Mouse (Mus musculus): ENCODE measurements around the gene Cmip. TPM values are rescaled to one million over a fixed set of nuclear protein-coding genes. Genes with fewer than 3 reads are reported as not detected.

Cmip gene
- polyA plus RNA-seq, 1 experiment, result 38.4 TPM

DNA sequence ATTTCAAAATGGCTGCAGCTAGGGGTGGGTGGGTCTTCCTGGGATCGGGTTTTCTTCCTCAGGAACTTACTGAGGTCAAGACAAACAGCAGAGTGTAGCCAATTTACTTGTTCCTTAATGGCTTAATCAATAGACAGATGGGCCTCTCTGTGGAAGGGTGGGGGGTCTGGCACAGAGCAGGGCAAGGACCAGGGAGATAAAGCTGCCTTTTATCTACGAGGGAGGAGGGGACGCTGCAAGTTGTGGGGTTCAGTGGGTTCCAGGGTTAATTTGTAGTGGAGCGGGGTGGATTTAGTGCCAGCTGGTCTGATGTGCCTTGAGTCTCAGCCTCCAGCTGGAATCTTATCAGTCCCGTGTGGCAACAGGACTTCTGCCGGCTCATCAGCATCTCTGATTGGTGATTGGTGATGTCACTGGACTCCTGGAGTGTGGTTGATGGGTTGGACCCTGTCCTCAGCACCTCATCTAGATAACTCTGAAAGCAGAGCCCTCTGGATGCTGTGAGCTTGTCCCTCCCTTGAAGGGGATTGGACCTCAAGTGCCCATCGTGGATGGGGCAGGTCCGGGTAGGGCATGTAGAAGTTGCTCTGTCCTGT, 65.9 kb downstream of the Cmip start:
- no peak for DNase-seq (ENCODE audit: low read depth)

DNA sequence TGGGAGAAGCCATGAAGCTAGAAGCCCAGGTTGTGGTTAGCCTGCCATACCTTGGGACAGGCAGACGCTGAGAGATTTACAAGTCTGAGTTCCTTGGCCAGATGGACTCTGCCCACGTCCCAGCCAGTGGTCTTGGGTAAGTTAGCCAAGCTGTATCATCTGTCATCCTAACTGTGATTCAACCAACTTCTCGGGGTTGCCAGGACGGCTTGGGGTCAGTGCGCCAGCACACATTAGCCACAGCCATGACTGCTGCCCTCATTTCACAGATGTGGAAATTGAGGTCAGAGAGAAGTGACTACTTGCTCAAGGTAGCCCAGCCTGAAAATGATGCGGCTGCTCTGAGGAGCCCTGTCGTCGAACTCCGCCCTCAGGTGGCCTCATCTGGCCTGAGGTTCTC, 68.0 kb downstream of the Cmip start:
- no peak for DNase-seq (ENCODE audit: low read depth)

DNA sequence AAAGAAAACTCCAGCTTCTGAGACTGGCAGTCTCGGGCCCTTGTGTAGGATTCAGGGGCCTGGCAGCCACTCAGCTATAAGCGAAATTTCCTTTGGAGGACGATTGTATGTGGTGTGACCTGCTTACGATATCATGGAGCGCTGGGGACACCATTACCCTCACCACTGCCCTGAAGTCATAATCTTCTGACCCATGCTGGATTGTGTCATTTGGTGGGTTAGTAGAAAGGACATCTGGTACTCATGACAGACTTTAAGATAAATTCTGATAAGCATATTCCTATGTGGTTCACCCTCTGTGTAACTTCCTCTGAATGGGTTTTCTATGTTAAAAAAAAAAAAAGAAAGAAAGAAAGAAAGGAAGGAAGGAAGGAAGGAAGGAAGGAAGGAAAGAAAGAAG, 69.9 kb downstream of the Cmip start:
- no peak for DNase-seq (ENCODE audit: low read depth)

DNA sequence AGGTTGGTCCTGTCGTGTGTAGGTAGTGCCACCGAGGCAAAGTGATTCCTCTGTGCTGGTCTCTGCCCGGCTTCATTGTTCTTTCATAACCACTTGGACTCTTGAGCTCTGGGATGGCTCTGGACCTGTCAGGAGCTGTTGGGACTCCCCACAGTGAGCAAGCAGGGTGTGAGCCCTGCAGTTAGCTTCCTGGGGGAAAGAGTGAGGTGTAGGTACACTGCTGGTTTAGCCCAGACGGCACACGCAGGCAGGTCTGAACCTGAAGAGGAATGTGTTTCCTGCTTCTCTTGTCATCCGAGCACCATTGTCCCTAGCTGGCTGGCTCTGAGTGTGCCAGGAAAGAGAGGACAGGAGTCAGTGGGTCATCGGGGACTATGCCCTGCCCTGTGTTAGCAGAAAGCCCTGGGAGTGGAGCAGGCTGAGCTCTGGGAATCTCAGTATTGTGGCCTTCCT, 70.5 kb downstream of the Cmip start:
- DNase-seq (ENCODE audit: low read depth), result peak; percentile 84

DNA sequence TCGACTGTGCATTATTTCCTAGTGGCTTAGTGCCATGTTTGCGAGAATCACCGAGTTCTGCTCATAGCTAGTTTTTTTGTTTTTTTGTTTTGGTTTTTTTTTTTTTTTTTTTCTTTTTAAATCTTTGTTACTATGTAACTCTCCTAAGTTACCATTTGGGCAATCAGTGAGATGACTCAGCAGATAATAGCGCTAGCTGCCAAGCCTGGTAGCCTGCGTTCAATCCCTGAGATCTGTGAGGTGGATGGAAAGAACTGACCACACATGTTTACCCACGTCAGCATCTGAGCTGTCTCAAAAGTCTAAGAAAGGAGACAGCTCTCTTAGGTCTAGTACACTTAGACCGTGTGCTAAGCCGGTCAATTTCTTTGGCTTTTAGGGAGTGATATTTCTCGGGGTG, 71.9 kb downstream of the Cmip start:
- no peak for DNase-seq (ENCODE audit: low read depth)

DNA sequence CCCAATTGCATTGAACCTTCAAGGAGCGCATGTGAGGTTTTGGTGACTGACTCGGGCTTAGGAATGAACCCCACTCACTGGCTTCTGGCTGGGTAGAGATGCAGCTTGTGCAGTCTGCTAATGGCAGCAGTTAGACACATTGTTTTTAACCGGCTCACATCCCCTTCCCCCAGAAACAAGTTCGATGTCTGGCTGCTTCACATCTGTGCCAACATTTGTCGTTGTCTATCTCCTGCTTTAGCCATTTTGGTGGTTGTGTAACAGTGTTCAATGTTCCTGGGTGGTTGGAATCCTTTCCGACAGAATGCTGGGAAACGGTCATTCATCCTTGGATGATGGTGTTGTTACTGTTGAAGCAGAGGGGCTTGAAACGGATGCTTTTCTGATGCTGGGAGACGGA, 72.3 kb downstream of the Cmip start:
- DNase-seq (ENCODE audit: low read depth), result no peak

DNA sequence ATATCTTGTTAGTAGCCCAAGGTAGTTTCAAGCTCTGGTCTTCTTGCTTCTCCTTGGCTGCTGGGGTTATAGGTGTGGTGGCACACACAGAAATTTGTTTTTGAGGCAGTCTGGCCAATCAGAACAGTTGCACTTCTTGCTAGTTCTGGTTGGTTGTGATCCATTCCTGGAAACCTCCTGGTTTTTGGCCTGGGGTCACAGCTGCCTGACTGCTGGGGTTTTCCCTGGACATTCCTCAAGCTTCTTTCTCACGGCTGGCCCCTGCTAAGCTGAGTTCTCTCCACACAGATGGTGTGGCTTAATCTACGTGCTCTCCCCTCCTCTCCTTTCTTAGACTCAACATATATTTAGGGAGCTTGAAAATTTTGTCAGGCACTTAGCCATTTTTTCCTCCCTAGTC, 73.0 kb downstream of the Cmip start:
- DNase-seq (ENCODE audit: low read depth), result no peak

DNA sequence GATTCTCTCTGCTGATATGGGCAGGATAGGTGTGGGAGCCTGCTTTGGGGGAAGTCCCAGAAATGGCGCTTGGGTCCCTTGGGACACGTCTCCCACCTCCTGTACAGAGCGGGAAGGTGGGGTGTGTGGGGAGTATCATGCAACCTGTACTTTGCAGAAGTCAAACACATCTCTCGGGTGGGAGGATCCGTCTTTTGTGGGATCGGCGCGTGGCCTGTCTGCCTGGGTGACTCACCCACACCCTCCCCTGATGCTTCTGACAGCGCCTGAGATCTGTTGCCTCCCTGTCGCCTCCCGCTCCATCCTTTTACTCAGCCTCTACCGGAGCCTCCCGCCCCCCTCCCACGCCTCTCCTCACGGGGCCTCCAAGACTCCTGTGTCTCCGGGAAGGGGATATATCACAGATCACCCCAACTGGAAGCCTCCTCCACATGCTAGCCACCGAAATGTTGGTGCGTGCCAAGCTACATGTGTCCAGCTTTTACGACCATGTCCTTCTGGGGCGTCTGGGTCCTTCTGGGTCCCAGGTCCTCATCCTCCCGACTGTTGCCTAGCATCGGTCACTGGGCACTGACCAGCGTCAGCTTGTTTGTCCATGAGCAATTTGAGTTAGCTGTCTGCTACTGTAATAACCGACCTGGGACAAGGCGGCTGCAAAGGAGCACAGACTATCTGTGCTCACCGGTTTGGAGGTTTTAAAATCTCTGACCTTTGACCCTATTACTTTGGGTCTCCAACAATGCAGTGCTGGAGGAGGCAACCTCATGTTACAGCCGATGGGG, 75.6 kb downstream of the Cmip start:
- no peak for DNase-seq (ENCODE audit: low read depth)

DNA sequence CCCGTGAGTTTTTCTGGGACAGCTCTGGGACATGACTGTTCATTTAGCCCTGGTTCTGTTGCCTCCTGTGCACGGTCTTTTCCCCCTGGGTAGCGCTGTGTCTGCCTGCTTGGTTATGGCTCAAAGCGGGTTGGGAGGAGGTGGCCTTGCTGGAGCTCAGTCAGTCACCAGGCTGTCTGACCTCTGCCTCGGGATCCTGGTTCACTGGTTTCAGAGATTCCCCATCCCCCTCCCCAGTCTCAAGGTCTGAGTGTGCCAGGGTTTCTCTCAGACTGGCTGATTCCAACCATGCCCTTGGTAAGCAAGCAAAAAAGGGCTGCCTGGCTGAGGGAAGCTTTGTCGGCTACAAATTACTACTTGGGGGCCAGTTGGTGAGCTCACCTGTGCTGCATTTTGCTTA, 76.8 kb downstream of the Cmip start:
- no peak for DNase-seq (ENCODE audit: low read depth)

DNA sequence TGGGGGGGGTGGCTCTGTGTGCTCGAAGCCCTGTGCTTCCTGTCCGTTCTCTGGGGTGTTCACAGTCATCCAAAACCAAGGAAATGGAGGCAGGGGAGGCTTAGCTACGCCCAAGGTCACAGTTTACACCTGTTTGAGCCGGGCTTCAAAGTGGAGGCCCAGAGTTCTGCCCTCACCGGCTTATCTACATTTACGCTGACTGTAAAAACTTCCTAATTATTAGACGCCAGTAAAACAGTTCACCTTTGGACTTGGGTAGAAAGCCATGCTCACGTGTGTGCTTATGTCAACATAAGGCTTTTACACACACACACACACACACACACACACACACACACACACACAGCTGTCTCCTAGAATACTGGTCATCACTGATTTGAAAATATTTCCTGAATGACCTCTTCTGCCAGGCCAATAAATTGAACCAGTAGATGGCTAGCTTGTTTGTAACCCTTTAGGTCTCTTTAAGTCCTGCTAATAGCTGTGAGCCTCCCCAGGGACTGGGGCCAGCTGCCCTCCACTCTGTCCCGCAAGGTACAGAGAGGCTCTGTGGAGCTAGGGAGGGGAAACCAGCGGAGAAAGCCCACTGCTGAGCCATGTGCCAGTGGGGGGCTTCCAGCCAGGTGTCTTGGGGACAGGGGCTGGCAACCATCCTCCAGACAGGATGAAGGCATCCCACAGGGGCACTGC, 77.3 kb downstream of the Cmip start:
- no peak for DNase-seq (ENCODE audit: low read depth)

DNA sequence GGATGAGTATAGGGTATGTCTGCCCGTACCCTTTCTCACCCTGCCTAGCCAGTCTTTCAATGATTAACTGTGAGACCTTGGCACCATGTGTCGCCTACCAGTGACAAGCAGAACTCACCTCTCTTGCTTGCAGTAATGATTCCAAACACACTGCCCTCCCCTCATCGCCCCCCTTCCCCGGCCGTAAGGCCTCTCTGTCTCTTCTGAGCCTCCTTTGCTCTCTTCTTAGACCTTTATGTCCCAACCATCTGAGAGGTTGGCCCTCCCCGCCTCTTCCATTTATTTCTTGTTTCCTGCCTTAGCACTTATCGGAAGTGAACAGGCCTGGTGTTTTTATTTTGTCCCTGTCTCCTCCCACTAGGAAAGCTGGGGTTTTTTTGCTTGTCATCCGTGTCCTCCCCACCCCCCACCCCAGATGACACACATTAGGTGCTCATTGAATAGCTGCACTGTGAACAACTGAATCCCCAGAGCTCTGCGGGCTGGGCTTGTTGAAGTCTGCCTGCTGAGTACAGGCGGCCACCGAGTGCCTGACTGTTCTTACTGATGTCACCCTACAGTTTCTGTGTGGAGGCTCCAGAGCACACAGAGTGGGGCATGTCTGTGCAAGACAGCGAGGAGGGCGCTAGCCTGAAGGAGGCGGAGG, 78.0 kb downstream of the Cmip start:
- no peak for DNase-seq (ENCODE audit: low read depth)

DNA sequence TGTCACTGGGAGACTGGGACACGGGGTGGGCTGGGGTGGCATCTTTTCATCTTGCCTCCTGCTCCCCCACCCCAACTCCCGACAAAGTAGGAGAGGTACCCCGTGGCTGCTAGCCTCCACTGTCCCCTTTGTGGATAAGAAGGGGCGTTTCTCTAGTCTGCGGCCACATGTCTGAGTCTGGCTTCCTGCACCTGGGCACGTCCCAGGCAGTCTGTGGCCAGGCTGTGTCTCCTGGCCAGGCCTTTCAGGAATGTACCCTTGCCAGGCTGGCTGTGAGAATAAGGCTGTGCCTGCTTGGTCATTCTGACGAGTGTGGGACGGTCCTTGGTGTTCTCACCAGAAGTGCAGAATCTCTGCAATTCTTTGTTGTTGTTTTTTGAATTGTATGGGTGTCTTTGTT, 78.6 kb downstream of the Cmip start:
- no peak for DNase-seq (ENCODE audit: low read depth)

DNA sequence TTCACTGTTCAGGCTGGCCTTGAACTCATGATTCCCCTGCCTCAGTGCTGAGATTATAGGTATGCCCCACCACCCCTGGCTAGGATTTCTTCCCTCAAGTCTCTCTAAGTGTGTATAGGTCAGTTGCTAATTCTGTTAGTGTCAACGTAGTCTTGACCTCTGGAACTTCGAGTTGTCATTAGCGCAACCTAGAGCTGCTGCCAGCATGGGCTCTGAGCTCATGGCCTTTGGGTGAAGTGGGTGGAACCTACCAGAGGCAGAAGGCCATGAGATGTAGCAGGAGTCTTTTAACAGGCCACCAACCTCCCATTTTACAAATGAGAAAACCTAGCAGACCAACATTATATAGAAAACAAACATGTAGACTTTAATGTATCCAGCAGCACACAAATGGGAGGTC, 80.3 kb downstream of the Cmip start:
- DNase-seq (ENCODE audit: low read depth), result no peak

DNA sequence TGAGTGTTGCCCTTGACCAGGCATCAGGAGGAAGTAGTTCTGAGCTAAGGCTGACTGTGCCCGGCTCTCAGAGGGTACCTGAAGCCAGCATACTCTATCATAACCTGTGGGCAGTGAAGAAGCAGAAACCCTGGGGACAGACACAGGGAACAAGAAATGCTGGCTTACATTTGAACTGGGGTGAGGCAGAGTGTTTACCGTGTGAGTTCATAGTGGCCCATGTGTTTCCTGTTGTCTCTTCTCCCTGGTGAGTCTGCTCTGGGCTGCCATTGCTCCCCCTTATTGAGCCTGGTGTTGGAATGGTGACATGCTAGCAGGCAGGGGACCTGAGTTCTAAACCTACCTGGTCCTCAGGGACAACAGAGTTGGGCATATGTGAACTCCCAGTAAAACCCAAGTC, 81.8 kb downstream of the Cmip start:
- no peak for DNase-seq (ENCODE audit: low read depth)

DNA sequence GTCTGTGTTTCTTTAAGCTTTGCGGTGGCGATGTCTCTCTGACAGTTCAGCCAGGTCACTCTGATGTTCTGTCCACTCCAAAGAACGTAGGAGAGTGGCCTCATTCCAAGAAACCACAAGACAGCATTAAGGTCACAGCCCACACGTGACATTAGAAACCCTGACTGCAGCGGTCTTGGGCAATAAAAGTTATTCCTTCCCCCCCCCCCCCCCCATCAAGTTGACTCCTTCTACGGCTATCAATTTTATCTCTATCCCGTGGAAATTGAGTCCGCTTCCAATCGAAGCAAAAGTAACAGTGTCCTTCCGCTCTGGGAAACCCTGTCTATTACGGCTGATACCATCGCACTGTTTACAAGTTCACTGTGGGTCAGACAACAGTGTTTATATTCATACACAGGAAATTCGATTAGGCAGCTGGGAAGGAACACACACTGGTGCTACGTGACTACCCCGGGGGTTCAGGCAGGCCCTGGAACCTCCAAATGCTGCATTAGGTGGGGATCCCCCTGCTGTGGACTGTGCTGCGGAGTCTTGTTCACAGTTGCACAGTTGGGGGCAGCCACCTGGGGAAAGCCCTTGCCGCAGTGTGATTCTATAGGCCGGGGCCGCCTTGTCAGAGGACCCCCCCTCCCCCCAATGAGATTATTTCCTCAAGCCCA, 82.6 kb downstream of the Cmip start:
- DNase-seq (ENCODE audit: low read depth), result no peak

DNA sequence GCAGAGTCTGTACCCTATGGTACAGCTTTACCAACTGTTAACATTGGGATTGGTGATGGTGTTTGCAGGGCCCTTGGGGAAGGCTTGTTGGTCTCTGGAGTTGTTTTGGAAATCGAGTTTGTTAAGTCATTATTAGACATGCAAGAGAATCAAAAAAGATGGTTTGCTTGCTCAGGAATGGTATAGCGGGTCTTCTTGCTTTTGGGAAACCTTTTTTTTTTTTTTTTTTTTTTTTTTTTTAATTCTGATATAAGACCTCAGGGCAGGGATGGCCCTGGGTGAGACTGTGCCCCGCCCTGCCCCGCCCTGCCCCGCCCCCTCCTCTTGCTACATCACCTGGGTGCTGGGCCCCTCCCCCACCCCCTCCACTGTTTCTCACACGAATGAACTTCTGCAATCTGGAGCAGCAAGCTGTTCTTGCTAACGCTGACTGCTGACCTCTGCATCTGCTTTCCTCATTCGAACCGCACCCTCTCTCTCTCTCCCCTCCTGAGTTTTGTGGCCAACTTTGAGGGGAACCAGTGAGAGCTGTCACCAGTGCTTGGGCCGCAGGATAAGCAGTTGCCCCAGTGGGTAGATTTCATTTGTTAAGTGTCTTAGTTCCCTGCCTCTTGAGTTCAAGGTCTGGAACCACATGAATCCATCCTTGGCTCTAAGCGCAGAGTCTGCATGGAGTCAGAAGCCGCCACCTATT, 83.2 kb downstream of the Cmip start:
- DNase-seq (ENCODE audit: low read depth), result no peak

DNA sequence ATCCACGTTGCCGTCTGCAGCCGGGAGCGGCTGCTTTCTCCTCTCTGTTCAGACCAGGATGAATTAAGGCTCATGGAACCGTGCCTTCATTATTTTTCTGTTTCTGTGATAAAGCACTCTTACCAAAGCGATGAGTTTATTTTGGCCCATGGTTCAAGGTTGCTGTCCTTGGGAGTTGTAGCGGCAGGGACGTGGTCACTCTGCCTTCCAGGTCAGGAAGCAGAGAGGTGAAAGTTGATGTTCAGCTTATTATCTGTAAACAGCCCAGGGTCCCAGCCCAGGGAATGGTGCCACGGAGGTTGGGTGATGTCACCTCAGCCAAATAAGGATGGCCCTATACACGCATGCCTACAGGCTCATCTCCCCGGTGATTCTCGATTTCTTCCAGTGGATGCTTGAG, 83.9 kb downstream of the Cmip start:
- no peak for DNase-seq (ENCODE audit: low read depth)

DNA sequence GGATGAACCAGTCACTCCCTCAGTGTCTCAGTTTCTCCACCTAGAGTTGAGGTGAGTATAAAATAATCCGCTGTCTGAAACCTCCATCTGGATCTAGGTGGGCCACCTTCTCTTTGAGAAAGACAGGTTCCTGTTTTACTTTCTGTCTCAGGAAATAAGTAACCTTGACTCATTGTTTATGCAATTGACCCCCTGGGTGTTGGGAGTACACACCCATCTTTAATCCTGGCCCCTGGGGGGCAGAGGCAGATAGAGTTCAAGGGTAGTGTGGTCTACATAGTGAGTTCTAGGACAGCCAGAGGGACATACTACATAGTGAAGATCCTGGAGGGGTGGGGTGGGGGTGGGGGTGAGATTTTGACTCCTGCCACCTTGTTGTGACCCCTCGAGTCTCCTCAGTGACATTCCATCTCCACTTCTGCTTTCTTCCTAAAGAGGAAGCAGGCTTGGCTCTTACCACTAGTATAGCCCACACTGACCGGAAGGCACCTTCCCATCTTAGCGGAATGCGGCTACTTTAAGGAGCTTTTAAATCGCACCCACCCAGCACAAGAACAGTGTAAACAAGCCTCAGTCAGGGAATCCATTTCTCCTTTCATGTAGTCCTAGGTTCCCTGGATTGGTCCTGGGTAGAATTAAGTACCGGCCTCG, 86.0 kb downstream of the Cmip start:
- DNase-seq (ENCODE audit: low read depth), result no peak

DNA sequence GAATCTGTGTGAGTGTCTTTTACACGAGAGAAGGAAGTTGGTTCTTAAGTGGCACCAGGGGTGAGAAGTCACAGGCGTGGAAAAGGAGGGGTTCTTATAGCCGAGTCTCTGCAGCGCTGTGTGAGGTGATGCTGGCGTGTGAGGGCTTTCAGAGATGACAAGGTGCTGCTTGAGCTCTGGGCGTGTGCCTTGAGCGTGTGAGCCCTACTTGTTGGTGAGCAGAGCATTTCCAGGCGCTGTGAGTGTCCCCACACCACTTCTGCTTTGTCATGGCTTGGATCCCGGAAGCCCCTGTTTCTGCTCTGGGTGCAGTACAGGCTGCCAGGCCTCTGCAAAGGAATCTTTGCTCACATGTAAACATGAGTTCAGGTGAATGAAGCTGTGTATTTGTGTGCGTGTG, 86.6 kb downstream of the Cmip start:
- DNase-seq (ENCODE audit: low read depth), result no peak

DNA sequence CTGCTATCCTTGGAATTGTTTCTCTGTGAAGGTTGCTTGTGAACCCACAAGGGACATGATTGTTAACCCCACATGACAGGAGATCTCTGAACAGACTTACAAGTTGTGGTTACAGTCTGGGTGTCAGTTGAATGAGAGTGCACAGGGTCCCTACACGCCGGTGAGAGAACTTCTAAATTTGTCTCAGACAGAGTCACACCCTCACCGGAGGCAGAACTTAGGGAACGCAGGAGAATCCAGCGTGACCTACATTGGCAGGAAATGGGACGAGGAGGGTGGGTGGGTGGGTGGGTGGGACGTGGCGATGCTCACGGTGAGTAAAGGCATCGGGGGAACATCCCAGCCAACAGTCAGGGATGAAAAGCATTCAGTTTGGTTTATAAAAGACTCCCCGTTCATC, 88.0 kb downstream of the Cmip start:
- no peak for DNase-seq (ENCODE audit: low read depth)

DNA sequence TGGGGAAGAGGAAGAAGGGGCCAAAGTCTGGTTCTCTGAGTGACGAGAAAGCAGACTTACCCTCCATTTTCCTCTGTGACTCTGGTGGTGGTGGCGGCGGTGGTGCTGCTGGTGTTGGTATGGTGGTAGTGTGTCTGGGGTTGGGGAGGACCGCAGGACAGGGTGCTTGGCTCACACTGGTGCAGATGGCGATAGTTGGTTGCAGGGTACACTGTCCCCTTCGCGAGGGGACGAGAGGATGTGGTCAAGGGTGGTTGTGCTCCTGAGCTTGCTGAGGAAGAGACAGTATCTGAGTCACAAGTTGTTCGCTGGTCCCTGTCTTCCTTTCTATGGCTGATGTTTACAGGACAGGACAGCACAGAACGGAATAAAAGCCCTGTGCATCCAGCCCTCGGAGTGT, 88.5 kb downstream of the Cmip start:
- no peak for DNase-seq (ENCODE audit: low read depth)

All from gonadal fat pad, adult 2 months (tissue).